Mouse (Mus musculus) cortical plate, adult 2 months (tissue): ENCODE data around the gene Gm9821. TPM values are rescaled to one million over a fixed set of nuclear protein-coding genes. Genes with fewer than 3 reads are reported as not detected.

Source experiments
- H3K27ac ChIP-seq: fragments of 200-500 bp; 2 replicates; pipeline ENCODE4 v1.5.1; 2012; ENCODE audit warnings: low read length, control low read depth, inconsistent platforms; ENCODE audit not compliant: insufficient read depth
- H3K4me1 ChIP-seq: fragments of 200-500 bp; 2 replicates; pipeline ENCODE4 v1.6.1; 2011; ENCODE audit warnings: low read length; ENCODE audit not compliant: control insufficient read depth, insufficient read depth
- H3K4me3 ChIP-seq: fragments of 200-500 bp; 2 replicates; pipeline ENCODE4 v1.5.1; 2011; ENCODE audit warnings: mild to moderate bottlenecking, low read length, control low read depth; ENCODE audit not compliant: insufficient read depth
- CTCF ChIP-seq: fragments of 200-500 bp; IDR thresholded peaks from 2 replicates; pipeline ENCODE4 v1.5.1; 2011; ENCODE audit warnings: mild to moderate bottlenecking, control low read depth, low read length; ENCODE audit not compliant: insufficient read depth; ENCODE audit errors: extremely low read depth
- POLR2A ChIP-seq: fragments of 200-500 bp; IDR thresholded peaks from 2 replicates; pipeline ENCODE4 v1.6.1; 2011; ENCODE audit warnings: mild to moderate bottlenecking, low read length, control low read depth; ENCODE audit not compliant: insufficient read depth; ENCODE audit errors: extremely low read depth
- polyA plus RNA-seq: library from polyadenylated mRNA; depleted of rRNA; stranded (reverse); fragments of >200 nt; gene quantifications from 2 replicates; pipeline ENCODE4 v1.2.3, GENCODE M21; 2012; rRNA removed

Gm9821 gene
- polyA plus RNA-seq, 1 experiment: not detected

DNA sequence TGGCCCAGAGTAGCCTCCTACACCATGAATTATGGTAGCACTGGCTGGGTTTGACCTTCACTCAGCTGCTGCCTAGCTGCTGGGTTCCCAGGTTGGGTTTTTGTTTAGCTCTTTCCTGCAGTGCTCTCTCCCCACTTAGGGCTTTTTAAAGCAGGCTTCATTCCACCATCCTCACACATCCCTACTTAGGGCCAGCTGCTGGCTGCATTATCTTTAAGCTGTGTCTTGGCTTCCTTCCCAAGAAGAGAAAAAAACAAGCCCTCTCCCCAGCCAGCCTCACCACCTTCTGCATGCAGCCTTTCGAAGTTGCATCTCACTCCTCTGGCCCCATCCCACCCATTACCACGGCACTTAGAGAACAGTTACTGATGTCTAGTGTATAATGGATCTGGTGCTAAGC lies 33.0 kb downstream of the Gm9821 start:
- H3K4me1 ChIP-seq: no peaks in the 10 kb centered on the region
- H3K4me3 ChIP-seq: no peak overlapping the region
- TF ChIP-seq CTCF: no peak
- TF ChIP-seq POLR2A: no peak
- H3K27ac ChIP-seq: no peak overlapping the region

DNA sequence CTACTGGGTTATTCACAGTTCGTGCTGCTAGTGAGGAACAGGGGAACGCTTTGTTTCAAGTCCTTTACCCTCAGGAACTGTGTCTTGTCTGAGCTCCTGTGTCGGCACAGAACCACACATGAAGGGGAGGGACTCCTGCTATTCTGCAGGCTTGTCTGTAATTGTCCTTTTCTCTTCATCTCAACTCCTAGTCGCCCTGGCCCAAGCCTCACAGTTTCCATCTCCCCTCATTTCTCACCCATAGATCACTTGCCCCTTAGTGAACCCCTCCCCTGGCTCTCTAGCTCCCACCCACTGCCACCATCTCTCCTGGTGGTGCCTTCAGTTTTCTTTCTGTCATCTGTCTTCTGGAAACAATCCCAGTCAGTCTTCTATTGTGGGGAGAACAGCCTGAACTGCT lies 34.7 kb downstream of the Gm9821 start:
- Histone ChIP-seq H3K4me3 (no peak overlapping the region), H3K27ac (no peak overlapping the region)

DNA sequence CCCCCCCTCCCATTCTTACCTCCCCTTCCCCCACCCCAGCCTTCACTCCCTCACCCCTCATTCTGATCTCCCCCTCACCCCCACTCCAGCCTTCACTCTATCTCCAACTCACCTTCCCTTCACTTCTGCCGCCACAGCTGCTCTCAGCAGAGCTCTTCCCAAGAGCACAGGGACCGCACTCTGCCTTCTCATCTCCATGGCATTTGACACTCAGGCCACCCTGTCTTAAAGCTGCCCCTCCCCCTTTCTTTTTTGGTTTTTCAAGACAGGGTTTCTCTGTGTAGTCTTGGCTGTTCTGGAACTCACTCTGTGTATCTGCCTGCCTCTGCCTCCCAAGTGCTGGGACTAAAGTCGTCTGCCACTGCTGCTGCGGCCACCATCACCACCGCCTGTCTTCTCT lies 35.3 kb downstream of the Gm9821 start:
- Histone ChIP-seq H3K4me1 (no peaks in the 10 kb centered on the region), H3K27ac (no peak overlapping the region), H3K4me3 (no peak overlapping the region)
- TF ChIP-seq CTCF (no peak), POLR2A (no peak)

More for the DNA sequence above, 34.7 kb downstream of the Gm9821 start:
- no peaks in the 10 kb centered on the region for H3K4me1 ChIP-seq
- TF ChIP-seq CTCF (no peak), POLR2A (no peak)

DNA sequence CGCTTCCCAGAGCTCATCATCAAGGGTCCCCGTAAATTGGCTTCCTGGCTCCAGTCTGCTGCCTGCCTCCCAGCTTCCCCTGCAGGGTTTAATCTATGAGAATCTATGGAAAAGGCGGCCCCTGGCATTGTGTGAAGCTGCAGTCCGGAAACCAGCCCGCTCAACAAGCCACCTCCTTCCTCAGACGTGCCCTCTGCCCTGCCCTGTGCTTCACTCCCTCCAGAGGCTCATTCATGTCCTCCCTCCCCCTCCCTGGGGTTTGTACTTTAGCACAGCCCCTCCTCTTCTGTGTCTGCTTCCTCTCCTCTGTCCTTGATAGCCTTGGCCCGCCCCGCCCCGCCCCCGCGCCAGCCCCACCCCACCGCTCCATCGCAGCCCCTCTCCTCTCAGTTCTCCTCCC lies 38.9 kb downstream of the Gm9821 start:
- TF ChIP-seq POLR2A (no peak), CTCF (no peak)
- no peak overlapping the region for H3K4me3 ChIP-seq

DNA sequence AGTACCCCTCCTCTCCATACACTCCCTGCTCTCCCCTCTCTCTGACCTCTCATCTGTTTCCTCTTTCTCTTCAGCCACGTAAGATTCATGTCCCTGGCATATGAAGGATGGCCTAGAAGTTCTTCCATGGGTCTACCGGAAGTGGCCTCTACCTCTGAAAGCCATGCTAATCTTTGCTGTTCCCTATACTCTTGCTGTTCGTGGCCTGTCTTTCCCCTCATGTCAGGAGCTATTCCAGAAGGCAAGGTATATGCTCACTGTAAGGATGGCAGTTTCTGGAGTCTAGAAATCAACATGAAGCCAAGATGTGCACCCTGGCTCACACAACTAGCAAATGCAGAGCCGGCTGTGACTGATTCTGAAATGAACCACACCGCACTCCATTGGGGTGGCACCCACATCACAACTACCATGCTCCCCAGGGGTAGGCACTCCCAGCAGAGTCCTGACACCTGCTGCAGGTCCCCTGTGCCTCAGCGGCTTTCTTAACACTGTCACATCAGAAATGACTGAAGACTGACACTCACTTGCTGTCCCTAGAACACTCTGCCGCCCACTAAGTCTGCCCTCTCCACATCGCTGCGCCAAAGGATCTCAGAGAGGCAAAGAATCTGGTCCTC lies 39.5 kb downstream of the Gm9821 start:
- TF ChIP-seq POLR2A (no peak), CTCF (no peak)
- Histone ChIP-seq H3K4me1 (no peaks in the 10 kb centered on the region), H3K27ac (no peak overlapping the region), H3K4me3 (no peak overlapping the region)

More for the DNA sequence above, 38.9 kb downstream of the Gm9821 start:
- H3K27ac ChIP-seq: no peak overlapping the region
- H3K4me1 ChIP-seq: no peaks in the 10 kb centered on the region

DNA sequence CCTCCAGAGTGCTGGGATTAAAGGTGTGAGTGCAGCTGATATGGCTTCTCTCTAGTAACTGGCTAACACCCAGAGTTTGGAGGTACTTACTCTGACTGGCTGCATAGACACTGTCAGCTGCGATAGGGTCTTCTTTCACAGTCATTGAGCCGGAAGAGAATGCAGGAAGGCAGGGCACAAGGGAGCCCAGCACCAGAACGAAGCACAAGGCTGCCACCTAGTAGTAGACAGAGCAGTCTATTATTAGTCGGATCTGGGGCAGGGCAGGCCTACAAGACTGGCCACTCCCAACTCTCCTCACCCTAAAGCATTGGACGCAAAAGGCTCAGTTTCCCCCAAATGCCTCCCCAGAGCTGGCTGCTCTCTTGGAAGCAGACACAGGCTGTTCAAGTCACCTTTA lies 40.6 kb downstream of the Gm9821 start:
- H3K4me3 ChIP-seq: no peak overlapping the region
- TF ChIP-seq POLR2A (no peak), CTCF (peak; percentile 59)
- H3K4me1 ChIP-seq: no peaks in the 10 kb centered on the region
- no peak overlapping the region for H3K27ac ChIP-seq

DNA sequence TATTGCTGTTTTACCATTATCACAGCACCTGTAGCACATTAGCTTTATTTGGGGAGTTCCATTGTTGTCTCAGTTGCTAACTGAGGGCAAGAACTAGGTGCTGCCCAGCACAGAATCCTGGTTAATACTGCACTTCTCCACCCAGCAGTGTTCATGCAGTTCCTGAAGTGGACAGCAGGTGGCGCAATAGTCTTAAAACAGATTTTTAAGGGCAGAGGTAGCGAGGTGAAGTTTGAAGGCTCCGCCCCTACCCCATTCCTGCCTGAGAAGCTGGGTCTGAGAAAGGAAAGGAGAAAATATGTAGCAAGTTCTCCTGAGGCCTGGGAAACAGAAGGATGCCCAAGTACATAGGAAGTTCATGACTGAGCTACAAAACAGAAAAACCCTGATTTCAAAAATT lies 42.0 kb downstream of the Gm9821 start:
- Histone ChIP-seq H3K27ac (no peak overlapping the region), H3K4me3 (no peak overlapping the region), H3K4me1 (no peaks in the 10 kb centered on the region)
- TF ChIP-seq CTCF: peak; percentile 96
- TF ChIP-seq POLR2A: no peak

DNA sequence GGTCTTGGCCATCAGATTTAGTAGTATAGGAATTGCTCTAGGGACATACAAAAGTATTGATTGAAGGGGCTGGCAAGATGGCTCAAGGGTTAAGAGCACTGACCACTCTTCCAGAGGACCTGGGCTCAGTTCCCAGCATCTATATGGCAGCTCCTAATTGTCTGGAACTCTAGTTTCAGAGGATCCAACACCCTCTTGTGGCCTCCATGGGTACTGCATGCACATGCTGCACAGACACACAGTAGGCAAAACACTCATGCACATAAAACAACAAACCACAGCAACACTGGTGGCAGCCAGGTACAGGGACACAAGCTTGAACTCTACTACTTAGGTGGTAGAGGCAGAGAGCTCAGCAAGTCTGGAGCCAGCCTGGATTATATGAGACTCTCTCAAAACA lies 44.2 kb downstream of the Gm9821 start:
- TF ChIP-seq POLR2A (no peak), CTCF (no peak)
- H3K4me3 ChIP-seq: no peak overlapping the region
- no peak overlapping the region for H3K27ac ChIP-seq
- H3K4me1 ChIP-seq: no peaks in the 10 kb centered on the region

DNA sequence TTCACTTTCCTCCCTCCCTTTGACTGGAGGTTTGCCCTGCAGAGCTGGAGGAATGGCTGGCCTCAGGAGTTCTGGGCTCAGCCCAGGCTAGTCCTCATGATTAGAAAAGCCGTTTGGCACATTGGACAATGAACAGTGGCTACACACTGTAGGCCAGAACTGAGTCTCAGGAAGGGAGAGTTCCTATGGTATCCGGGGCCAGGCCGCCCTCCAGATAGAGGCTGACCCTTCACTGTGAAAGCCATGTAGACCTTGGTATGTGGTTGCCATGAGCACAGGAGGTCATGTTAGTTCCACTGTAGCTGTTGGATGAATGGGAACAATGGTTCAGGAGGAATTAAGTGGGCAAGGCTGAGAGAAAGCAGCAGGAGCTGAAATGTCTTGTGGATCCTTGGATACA lies 47.9 kb downstream of the Gm9821 start:
- H3K4me3 ChIP-seq: no peak overlapping the region
- no peak for TF ChIP-seq POLR2A
- H3K27ac ChIP-seq: no peak overlapping the region
- no peaks in the 10 kb centered on the region for H3K4me1 ChIP-seq

DNA sequence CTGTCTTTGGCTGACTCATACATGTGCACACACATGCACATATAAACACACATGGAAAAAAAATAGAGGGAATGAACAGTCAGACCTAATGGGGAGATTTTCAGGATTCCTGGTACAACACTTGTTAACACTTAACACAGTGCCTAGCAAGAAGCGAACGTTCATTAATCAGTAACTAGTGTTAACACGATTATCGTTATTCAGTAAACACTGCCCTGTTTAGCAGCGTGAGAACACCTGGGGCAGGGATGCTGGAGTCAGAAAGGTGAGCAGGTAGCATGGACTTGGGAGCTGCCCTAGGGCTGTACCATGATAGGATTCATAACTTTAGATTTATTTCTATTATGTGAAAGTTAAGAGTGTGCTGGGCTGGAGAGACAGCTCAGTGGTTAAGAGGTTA lies 50.5 kb downstream of the Gm9821 start:
- no peaks in the 10 kb centered on the region for H3K4me1 ChIP-seq
- no peak overlapping the region for H3K27ac ChIP-seq
- no peak overlapping the region for H3K4me3 ChIP-seq
- TF ChIP-seq POLR2A (no peak), CTCF (no peak)

Other genes with a start within 250 kb of the Gm9821 start
- 124 and 132 TPM in 2 replicates for gene Atg13, start 235.1 kb upstream of the Gm9821 start, polyA plus RNA-seq
- 3.4 and 4.6 TPM in 2 replicates for gene Harbi1, start 234.9 kb upstream of the Gm9821 start, polyA plus RNA-seq
- 33.4 and 34.4 TPM in 2 replicates for gene Ambra1, start 215.6 kb upstream of the Gm9821 start, polyA plus RNA-seq
- 32.9 and 45.0 TPM in 2 replicates for gene Chrm4, start 18.5 kb upstream of the Gm9821 start, polyA plus RNA-seq
- 38.2 and 38.5 TPM in 2 replicates for gene Mdk, start 13.4 kb upstream of the Gm9821 start, polyA plus RNA-seq
- 550 and 668 TPM in 2 replicates for gene Dgkz, start 30.2 kb downstream of the Gm9821 start, polyA plus RNA-seq
- gene Creb3l1, start 78.8 kb downstream of the Gm9821 start, polyA plus RNA-seq: 0.74 and 0.98 TPM in 2 replicates
- gene Phf21a, start 147.4 kb downstream of the Gm9821 start, polyA plus RNA-seq: 47.1 and 48.4 TPM in 2 replicates